Mouse (Mus musculus) stomach, embryonic 14.5 days (tissue): ENCODE results near the gene Neurod6. TPM values are rescaled to one million over a fixed set of nuclear protein-coding genes. Genes with fewer than 3 reads are reported as not detected.

Source experiments
- ATAC-seq: fragments of 200-750 bp; cut with Nextera tagmentation; 2 replicates; pipeline ENCODE4 v1.8.0; 2017; ENCODE audit warnings: low read depth, moderate TSS enrichment; ENCODE audit not compliant: insufficient number of reproducible peaks, insufficient read depth, low FRiP score
- H3K27ac ChIP-seq: fragments of 300-500 bp; sonication (generic); 2 replicates; pipeline ENCODE4 v1.5.1; 2014; ENCODE audit warnings: mild to moderate bottlenecking, low read length, moderate library complexity, mixed read lengths
- H3K27me3 ChIP-seq: fragments of 300-500 bp; sonication (generic); 2 replicates; pipeline ENCODE4 v1.6.1; 2014; ENCODE audit warnings: low read length, control low read depth, mixed read lengths; ENCODE audit not compliant: control insufficient read depth, insufficient read depth
- H3K36me3 ChIP-seq: fragments of 300-500 bp; sonication (generic); 2 replicates; pipeline ENCODE4 v1.6.1; 2014; ENCODE audit warnings: mild to moderate bottlenecking, control low read depth, low read length, moderate library complexity, mixed read lengths; ENCODE audit not compliant: control insufficient read depth, insufficient read depth
- H3K4me1 ChIP-seq: fragments of 300-500 bp; sonication (generic); 2 replicates; pipeline ENCODE4 v1.6.1; 2014; ENCODE audit warnings: low read length, control low read depth, mixed read lengths; ENCODE audit not compliant: control insufficient read depth, insufficient read depth
- H3K4me2 ChIP-seq: fragments of 300-500 bp; sonication (generic); replicated peaks from 2 replicates; pipeline ENCODE4 v1.6.1; 2014; ENCODE audit warnings: low read depth, low read length, control low read depth
- H3K4me3 ChIP-seq: fragments of 300-500 bp; sonication (generic); 2 replicates; pipeline ENCODE4 v1.5.1; 2014; ENCODE audit warnings: low read depth, low read length, control low read depth
- H3K9ac ChIP-seq: fragments of 300-500 bp; sonication (generic); replicated peaks from 2 replicates; pipeline ENCODE4 v1.6.1; 2014; ENCODE audit warnings: low read depth, mild to moderate bottlenecking, control low read depth, low read length, moderate library complexity, mixed read lengths
- H3K9me3 ChIP-seq: fragments of 300-500 bp; sonication (generic); 2 replicates; pipeline ENCODE4 v1.6.1; 2016; ENCODE audit warnings: low read depth, low read length, control low read depth; ENCODE audit not compliant: control insufficient read depth
- WGBS: fragments of 180-500 bp; shearing (Covaris S2); extraction: QIAGEN DNeasy Blood & Tissue Kit; methylation state at CpG from one replicate; pipeline ENCODE4 v1.1.7; 2014; 5-methylcytosine and 5-hydroxymethylcytosine counted together
- polyA plus RNA-seq: library from polyadenylated mRNA; unstranded; fragments of >200 nt; fragmentation: Nextera tagmentation; extraction: Ambion mirVana; gene quantifications from 2 replicates; pipeline ENCODE4 v1.2.1, GENCODE M21; 2014

The Neurod6 gene
- polyA plus RNA-seq, 1 experiment from 2014 or later, result not detected

DNA sequence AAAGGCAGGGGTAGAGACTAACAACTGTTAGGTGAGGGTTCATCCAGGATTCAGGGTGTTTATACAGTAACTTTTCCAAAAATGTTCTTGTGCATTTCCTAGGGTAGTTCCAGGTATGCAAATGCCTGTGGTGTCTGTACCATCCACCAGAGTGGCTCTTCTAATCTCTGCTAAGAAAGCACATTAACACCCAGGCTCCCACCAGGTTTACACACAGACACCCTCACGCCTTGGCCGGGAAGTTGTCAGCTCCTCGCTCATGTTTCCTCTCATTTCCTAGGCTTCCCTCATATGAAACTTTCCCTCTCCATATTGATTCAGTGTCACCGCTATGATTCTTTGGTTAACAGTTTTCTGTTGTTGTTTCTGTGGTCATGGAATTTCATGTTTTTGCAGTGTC, 2.4 kb upstream of the Neurod6 start:
- ATAC-seq, result no peak
- Histone ChIP-seq H3K9ac (no peak overlapping the region), H3K4me3 (no peak overlapping the region), H3K4me2 (no peak overlapping the region), H3K36me3 (no peaks in the 10 kb centered on the region), H3K27ac (no peak overlapping the region), H3K9me3 (no peaks in the 10 kb centered on the region), H3K4me1 (no peaks in the 10 kb centered on the region), H3K27me3 (no peaks in the 10 kb centered on the region)
- 69% methylated on average over 4 of the region's 4 CpGs for WGBS

DNA sequence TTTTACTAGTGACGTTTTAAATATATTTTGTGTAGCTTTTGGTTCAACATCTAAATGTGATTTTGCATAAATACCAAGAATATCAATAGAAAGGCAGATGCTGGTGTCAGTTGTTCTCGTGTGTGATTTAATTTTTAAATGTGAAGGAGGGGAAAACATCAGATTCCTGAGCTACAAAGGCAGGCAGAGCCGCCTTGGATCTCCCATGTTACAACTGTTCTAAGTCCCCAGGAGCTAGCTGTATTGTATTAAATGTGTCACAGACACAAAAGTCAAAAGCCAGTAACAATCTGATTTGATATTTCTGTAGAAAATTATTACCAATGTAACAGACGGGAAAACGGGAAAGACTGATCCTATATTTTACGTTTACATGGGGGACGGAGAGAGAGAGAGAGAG, 1.8 kb upstream of the Neurod6 start:
- no peak overlapping the region for H3K9ac ChIP-seq
- H3K36me3 ChIP-seq, result no peaks in the 10 kb centered on the region
- no peaks in the 10 kb centered on the region for H3K9me3 ChIP-seq
- H3K4me1 ChIP-seq, result no peaks in the 10 kb centered on the region
- no peak overlapping the region for H3K4me2 ChIP-seq
- no peak overlapping the region for H3K4me3 ChIP-seq
- no peak for ATAC-seq
- H3K27ac ChIP-seq, result no peak overlapping the region
- no peaks in the 10 kb centered on the region for H3K27me3 ChIP-seq
- 75% methylated on average over 7 of the region's 7 CpGs for WGBS

GRCm38 (mm10) chr6:55678571-55679185, 2.4 kb downstream of the Neurod6 start:
- Histone ChIP-seq H3K4me3 (no peak overlapping the region), H3K36me3 (no peaks in the 10 kb centered on the region), H3K9ac (no peak overlapping the region), H3K27ac (no peak overlapping the region), H3K9me3 (no peaks in the 10 kb centered on the region), H3K27me3 (0 out of 2 replicates have a peak, but pooled peaks cover 2% of the 10 kb centered on the region), H3K4me1 (peaks cover 10% of the 10 kb centered on the region; the same call in 1 of the 2 replicates), H3K4me2 (no peak overlapping the region)
- no peak for ATAC-seq
- WGBS, result 87% methylated on average over 7 of the region's 7 CpGs

GRCm38 (mm10) chr6:55677326-55677725, 3.7 kb downstream of the Neurod6 start:
- Histone ChIP-seq H3K9me3 (no peaks in the 10 kb centered on the region), H3K4me3 (peak overlapping the region; percentile 12; the same call in 1 of the 2 replicates), H3K36me3 (no peaks in the 10 kb centered on the region), H3K27ac (no peak overlapping the region), H3K9ac (no peak overlapping the region), H3K4me2 (peak overlapping the region; percentile 45), H3K27me3 (0 out of 2 replicates have a peak, but pooled peaks cover 2% of the 10 kb centered on the region), H3K4me1 (peaks cover 10% of the 10 kb centered on the region; the same call in 1 of the 2 replicates)
- ATAC-seq, result no peak
- 25% methylated on average over 8 of the region's 8 CpGs for WGBS

- Histone ChIP-seq H3K4me3 (peak overlapping the region; percentile 12), H3K4me1 (peaks cover 10% of the 10 kb centered on the region; the same call in 1 of the 2 replicates), H3K27ac (no peak overlapping the region), H3K9ac (no peak overlapping the region), H3K9me3 (no peaks in the 10 kb centered on the region), H3K36me3 (no peaks in the 10 kb centered on the region), H3K27me3 (0 out of 2 replicates have a peak, but pooled peaks cover 2% of the 10 kb centered on the region), H3K4me2 (peak overlapping the region; percentile 45)
- 3% methylated on average over 27 of the region's 27 CpGs for WGBS
- ATAC-seq, result peak; percentile 58; the same call in 1 of the 2 replicates
These were observed 4.3 kb downstream of the Neurod6 start for GRCm38 (mm10) chr6:55676663-55677311.

DNA sequence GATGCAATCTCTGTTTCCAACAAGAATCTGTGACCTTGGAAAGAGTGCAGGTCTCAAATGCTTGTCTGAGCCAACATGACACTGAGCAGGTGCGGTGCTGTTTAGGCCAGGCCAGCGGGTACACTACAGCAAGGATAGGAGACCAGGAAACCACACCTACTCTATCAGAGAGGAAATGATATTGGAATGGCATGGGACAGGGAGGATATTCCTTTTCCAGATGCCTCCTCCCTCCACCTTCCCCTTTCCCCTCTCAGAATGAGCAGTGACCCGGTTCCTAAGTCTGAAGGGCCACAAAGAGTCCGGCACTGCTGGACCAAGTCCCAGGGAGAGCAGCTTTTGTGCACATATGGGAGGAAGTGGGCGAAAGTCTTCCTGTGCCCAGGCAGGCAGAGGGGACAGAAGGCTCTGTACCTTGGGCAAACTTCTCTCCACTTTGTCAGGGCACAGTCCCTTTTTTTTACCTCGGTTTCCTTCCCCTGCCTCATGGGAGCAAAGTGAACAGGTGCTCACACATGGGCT, 4.9 kb downstream of the Neurod6 start:
- no peak for ATAC-seq
- Histone ChIP-seq H3K36me3 (no peaks in the 10 kb centered on the region), H3K27me3 (0 out of 2 replicates have a peak, but pooled peaks cover 2% of the 10 kb centered on the region), H3K9me3 (no peaks in the 10 kb centered on the region), H3K4me2 (peak overlapping the region; percentile 45; the same call in 1 of the 2 replicates), H3K9ac (no peak overlapping the region), H3K4me3 (no peak overlapping the region), H3K4me1 (peaks cover 10% of the 10 kb centered on the region; the same call in 1 of the 2 replicates), H3K27ac (no peak overlapping the region)
- 56% methylated on average over 6 of the region's 6 CpGs for WGBS

DNA sequence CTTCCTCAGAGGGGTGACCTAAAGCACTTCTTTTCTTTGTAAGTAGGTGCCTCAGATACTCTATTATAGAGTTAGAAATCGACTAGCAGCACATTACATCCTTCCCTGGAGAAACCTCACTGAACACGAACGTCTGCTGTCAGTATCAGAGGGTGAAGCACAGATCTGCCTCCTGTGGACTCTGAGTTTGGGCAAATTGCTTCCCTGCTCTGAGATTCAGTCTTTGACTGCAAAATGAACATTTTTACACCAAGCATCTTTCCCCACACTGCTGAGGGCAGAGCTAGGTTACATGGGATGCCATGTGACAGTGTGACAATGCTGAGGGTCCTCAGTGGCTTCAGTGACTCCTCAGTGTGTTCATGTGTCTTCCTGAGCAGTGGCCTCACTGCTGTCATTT, 13.3 kb downstream of the Neurod6 start:
- H3K27me3 ChIP-seq, result no peaks in the 10 kb centered on the region
- no peaks in the 10 kb centered on the region for H3K9me3 ChIP-seq
- H3K4me1 ChIP-seq, result no peaks in the 10 kb centered on the region
- no peak overlapping the region for H3K4me2 ChIP-seq
- no peak overlapping the region for H3K9ac ChIP-seq
- no peak overlapping the region for H3K4me3 ChIP-seq
- ATAC-seq, result no peak
- WGBS, result 73% methylated on average over 3 of the region's 3 CpGs
- no peaks in the 10 kb centered on the region for H3K36me3 ChIP-seq
- no peak overlapping the region for H3K27ac ChIP-seq

GRCm38 (mm10) chr6:55661126-55661915, 19.7 kb downstream of the Neurod6 start:
- Histone ChIP-seq H3K27me3 (no peaks in the 10 kb centered on the region), H3K4me3 (no peak overlapping the region), H3K4me1 (no peaks in the 10 kb centered on the region), H3K9ac (no peak overlapping the region), H3K9me3 (no peaks in the 10 kb centered on the region), H3K27ac (no peak overlapping the region), H3K36me3 (no peaks in the 10 kb centered on the region), H3K4me2 (no peak overlapping the region)
- WGBS, result 63% methylated on average over 5 of the region's 5 CpGs
- ATAC-seq, result no peak
